Mouse (Mus musculus) heart, adult 2 months (tissue): ENCODE data around the gene Mob3b. TPM values are rescaled to one million over a fixed set of nuclear protein-coding genes. Genes with fewer than 3 reads are reported as not detected.

Experiments
- DNase-seq, 2 experiments: peaks; one replicate each; pipeline ENCODE4 v3.0.0; 2021
- H3K27ac ChIP-seq: fragments of 200-600 bp; 2 replicates; pipeline ENCODE4 v1.8.1; 2022
- H3K27me3 ChIP-seq: fragments of 200-500 bp; 2 replicates; pipeline ENCODE4 v1.6.1; 2012; ENCODE audit warnings: mild to moderate bottlenecking, low read length, inconsistent platforms, mixed read lengths; ENCODE audit not compliant: control insufficient read depth, insufficient read depth
- H3K36me3 ChIP-seq: fragments of 200-500 bp; 2 replicates; pipeline ENCODE4 v1.6.1; 2012; ENCODE audit warnings: low read length, inconsistent platforms; ENCODE audit not compliant: control insufficient read depth, insufficient read depth
- H3K4me1 ChIP-seq: fragments of 200-500 bp; 2 replicates; pipeline ENCODE4 v1.6.1; 2011; ENCODE audit warnings: low read length; ENCODE audit not compliant: control insufficient read depth, insufficient read depth
- H3K4me3 ChIP-seq: fragments of 200-600 bp; 2 replicates; pipeline ENCODE4 v1.8.1; 2022
- H3K79me2 ChIP-seq: fragments of 200-500 bp; replicated peaks from 2 replicates; pipeline ENCODE4 v1.6.1; 2012; ENCODE audit warnings: mild to moderate bottlenecking, inconsistent platforms, low read length, moderate library complexity, mixed read lengths; ENCODE audit not compliant: control insufficient read depth, insufficient read depth
- H3K9ac ChIP-seq: fragments of 200-500 bp; 2 replicates; pipeline ENCODE4 v1.6.1; 2012; ENCODE audit warnings: low read depth, mild to moderate bottlenecking, control low read depth, inconsistent platforms, low read length, mixed read lengths
- CTCF ChIP-seq: fragments of 200-600 bp; IDR thresholded peaks from 2 replicates; pipeline ENCODE4 v1.8.1; 2022; ENCODE audit warnings: antibody characterized with exemption, mild to moderate bottlenecking, moderate library complexity
- EP300 ChIP-seq: fragments of 200-500 bp; IDR thresholded peaks from 2 replicates; pipeline ENCODE4 v1.6.1; 2011; ENCODE audit warnings: low read depth, low read length, control low read depth; ENCODE audit not compliant: insufficient read depth
- POLR2A ChIP-seq: fragments of 200-500 bp; IDR thresholded peaks from 2 replicates; pipeline ENCODE4 v1.6.1; 2011; ENCODE audit warnings: mild to moderate bottlenecking, low read depth, low read length, control low read depth; ENCODE audit not compliant: insufficient read depth
- WGBS: fragments of 180-500 bp; shearing (Covaris S2); methylation state at CpG from one replicate; pipeline ENCODE4 v1.1.7; 2018; 5-methylcytosine and 5-hydroxymethylcytosine counted together
- intact Hi-C: fragments of 180-260 bp; cut with DNase I; formaldehyde crosslinking; loops from one replicate; pipeline ENCODE4 v1.15.1; 2025
- polyA plus RNA-seq: library from polyadenylated mRNA; depleted of rRNA; stranded (reverse); fragments of >200 nt; gene quantifications from 2 replicates; pipeline ENCODE4 v1.2.3, GENCODE M21; 2012
- total RNA-seq, 2 experiments: library from RNA; stranded (reverse); gene quantifications; 2 replicates each; pipeline ENCODE4 v1.2.3; 2021

Mob3b gene
- total and polyA plus RNA-seq, 3 experiments: 0.66 to 1.4 (median 1.2) TPM

GRCm38 (mm10) chr4:34922177-34922870 lies 235.0 kb downstream of the Mob3b start:
- Histone ChIP-seq H3K4me3 (no peak overlapping the region), H3K4me1 (no peaks in the 10 kb centered on the region), H3K79me2 (no peaks in the 10 kb centered on the region), H3K27me3 (no peaks in the 10 kb centered on the region), H3K9ac (no peak overlapping the region), H3K27ac (no peak overlapping the region), H3K36me3 (no peaks in the 10 kb centered on the region)
- DNase-seq: peak in 1 of 2 experiments; percentile 28
- WGBS: 53% methylated on average over 6 of the region's 6 CpGs
- intact Hi-C loops: loop anchor here (2.0 to 5.0 kb wide), 2 partner anchors 138 to 220 kb away; no protein-coding TSS in a partner anchor
- TF ChIP-seq CTCF (peak; percentile 79), EP300 (peak; percentile 85), POLR2A (no peak)

DNA sequence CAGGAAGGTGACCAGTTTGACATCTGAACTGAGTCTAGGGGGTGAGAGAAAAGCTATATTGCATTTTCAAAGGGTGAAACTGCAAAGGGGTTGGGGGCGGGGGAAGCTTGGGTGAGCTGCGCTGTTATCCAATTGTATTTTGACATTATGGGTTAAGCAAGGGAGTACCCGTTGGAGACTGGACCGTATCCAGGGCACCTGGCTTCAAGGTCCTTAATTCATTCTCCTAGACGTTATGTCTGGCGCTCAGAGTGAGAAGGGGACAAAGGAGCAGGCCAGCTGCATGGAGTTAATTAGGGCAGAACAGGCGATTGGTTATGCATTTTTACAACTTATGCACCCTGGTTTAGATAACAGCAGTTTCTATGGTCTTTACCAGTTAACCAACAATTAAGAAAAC lies 239.9 kb downstream of the Mob3b start:
- no peak overlapping the region for H3K27ac ChIP-seq
- intact Hi-C loops: no loop called here
- no peak overlapping the region for H3K4me3 ChIP-seq
- no peaks in the 10 kb centered on the region for H3K79me2 ChIP-seq
- H3K4me1 ChIP-seq: no peaks in the 10 kb centered on the region
- TF ChIP-seq CTCF: no peak
- no peak for TF ChIP-seq EP300
- H3K9ac ChIP-seq: no peak overlapping the region
- 76% methylated on average over 7 of the region's 7 CpGs for WGBS
- no peaks in the 10 kb centered on the region; the same call in 1 of the 2 replicates for H3K27me3 ChIP-seq
- DNase-seq: no peak
- H3K36me3 ChIP-seq: no peaks in the 10 kb centered on the region

DNA sequence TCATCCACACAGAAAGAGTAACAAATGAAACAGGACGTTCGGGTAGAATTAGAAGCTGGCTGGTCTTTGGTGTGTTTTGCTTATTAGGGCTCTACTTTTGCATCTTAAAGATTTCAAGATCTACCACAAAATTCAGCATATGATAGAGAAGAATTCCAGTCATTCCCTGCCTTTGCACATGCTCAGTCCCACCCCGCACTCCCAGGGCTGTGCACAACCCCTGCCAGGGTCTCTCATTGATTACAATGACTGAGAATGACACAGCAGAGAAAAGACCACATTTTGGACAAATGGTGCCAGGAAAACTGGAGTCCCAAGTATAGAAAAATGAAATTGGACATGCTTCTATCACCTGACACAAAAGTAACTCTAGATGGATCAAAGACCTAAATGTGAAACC lies 245.1 kb downstream of the Mob3b start:
- Histone ChIP-seq H3K27me3 (no peaks in the 10 kb centered on the region; the same call in 1 of the 2 replicates), H3K4me1 (no peaks in the 10 kb centered on the region), H3K9ac (no peak overlapping the region), H3K79me2 (no peaks in the 10 kb centered on the region), H3K4me3 (no peak overlapping the region), H3K27ac (no peak overlapping the region), H3K36me3 (no peaks in the 10 kb centered on the region)
- DNase-seq: no peak
- WGBS: 76% methylated on average over 3 of the region's 3 CpGs
- TF ChIP-seq EP300 (no peak), POLR2A (no peak), CTCF (no peak)
- intact Hi-C loops: no loop called here

- Histone ChIP-seq H3K27me3 (no peaks in the 10 kb centered on the region; the same call in 1 of the 2 replicates), H3K9ac (no peak overlapping the region), H3K36me3 (no peaks in the 10 kb centered on the region), H3K4me3 (no peak overlapping the region), H3K27ac (no peak overlapping the region), H3K4me1 (no peaks in the 10 kb centered on the region), H3K79me2 (no peaks in the 10 kb centered on the region)
- WGBS: 78% methylated on average over 3 of the region's 3 CpGs
- DNase-seq: no peak
- intact Hi-C loops: no loop called here
- no peak for TF ChIP-seq POLR2A
- TF ChIP-seq EP300: no peak
- no peak for TF ChIP-seq CTCF
These were observed 245.9 kb downstream of the Mob3b start for GRCm38 (mm10) chr4:34911401-34911800.

GRCm38 (mm10) chr4:34908127-34908526 lies 249.2 kb downstream of the Mob3b start:
- Histone ChIP-seq H3K27me3 (no peaks in the 10 kb centered on the region), H3K4me3 (no peak overlapping the region), H3K79me2 (no peaks in the 10 kb centered on the region), H3K36me3 (no peaks in the 10 kb centered on the region), H3K27ac (no peak overlapping the region), H3K9ac (no peak overlapping the region), H3K4me1 (no peaks in the 10 kb centered on the region)
- 76% methylated on average over 7 of the region's 7 CpGs for whole genome bisulfite sequencing
- TF ChIP-seq EP300 (peak; percentile 58; the same call in 1 of the 2 replicates), POLR2A (no peak)
- DNase-seq: peak; percentile 35 to 65
- intact Hi-C loops: no loop called here

- no peak for TF ChIP-seq POLR2A
- TF ChIP-seq EP300: no peak
- no peak for TF ChIP-seq CTCF
- WGBS: 51% methylated on average over 14 of the region's 14 CpGs
- no peak overlapping the region for H3K4me3 ChIP-seq
- no peak overlapping the region for H3K27ac ChIP-seq
- intact Hi-C loops: no loop called here
- H3K79me2 ChIP-seq: no peaks in the 10 kb centered on the region
- no peak for DNase-seq
- no peaks in the 10 kb centered on the region for H3K4me1 ChIP-seq
- H3K36me3 ChIP-seq: no peaks in the 10 kb centered on the region
- H3K27me3 ChIP-seq: no peaks in the 10 kb centered on the region
- H3K9ac ChIP-seq: no peak overlapping the region
These were observed 250.3 kb downstream of the Mob3b start for GRCm38 (mm10) chr4:34907026-34907425.
